In genomic region chr4:150966556-150966955, GRCm38 (mm10) we compare ENCODE assay signal across 9 mouse cellular contexts. TPM values are rescaled to one million over a fixed set of nuclear protein-coding genes. Genes with fewer than 3 reads are reported as not detected.
DNase-seq lines count a peak whose midpoint lies in the region; ATAC-seq and TF ChIP-seq lines count a peak whose summit lies in the region.
"Had no signal": no experiment of that assay in that cellular context is flagged by ENCODE, and none has a peak within 500 bp of the region (broad histone marks: within the 10 kb centered on the region; RNA-seq: fewer than 3 reads in every experiment).

No protein-coding gene starts in this region.

- no peaks in the 10 kb centered on the region for H3K9me3 ChIP-seq in heart, embryonic 11.5 days (replicated peaks; ENCODE audit: control insufficient read depth, low read length)
- H3K9me3 ChIP-seq in G1E (replicated peaks): no peaks in the 10 kb centered on the region
- H3K9me3 ChIP-seq: midbrain, embryonic 12.5 days had no signal

- peak; percentile 69 to 81 for DNase-seq in heart, postnatal 10 days
- DNase-seq in G1E (ENCODE audit: low spot score): peak; percentile 31
- peak; percentile 51 for DNase-seq in c-Kit-positive CD71-positive TER-119-positive erythroid progenitor cells, embryonic 14.5 days (ENCODE audit: low spot score)
- peak; percentile 22 for DNase-seq in gastrocnemius, postnatal 14 days
- DNase-seq in left cerebral cortex, postnatal 10 days (ENCODE audit: extremely low spot score in 1 of 2, low spot score in 2 of 2): peak; percentile 23 to 54
- peak; percentile 85 for DNase-seq in thymus, postnatal 4 days

- H3K27ac ChIP-seq in heart, embryonic 11.5 days (ENCODE audit: low read depth, low read length): no peak overlapping the region
- H3K27ac ChIP-seq in olfactory bulb, adult 2 months (ENCODE audit: insufficient read depth, low read depth, low read length): no peak overlapping the region
- H3K27ac ChIP-seq: midbrain, embryonic 12.5 days had no signal

- peak; percentile 34; the same call in 1 of the 2 replicates for TF ChIP-seq CTCF in G1E (IDR thresholded peaks at IDR 0.05; ENCODE audit: low read depth, low read length)
- TF ChIP-seq CTCF in olfactory bulb, adult 2 months (IDR thresholded peaks at IDR 0.05; ENCODE audit: insufficient read depth, low read depth, low read length): peak; percentile 43; the same call in 1 of the 2 replicates

- no peaks in the 10 kb centered on the region for H3K4me1 ChIP-seq in heart, embryonic 11.5 days (ENCODE audit: control insufficient read depth, insufficient read depth, low read length)
- H3K4me1 ChIP-seq in G1E (ENCODE audit: insufficient read depth, low read depth, low read length): no peaks in the 10 kb centered on the region
- H3K4me1 ChIP-seq in olfactory bulb, adult 2 months (ENCODE audit: control insufficient read depth, insufficient read depth, low read length): peaks cover 5% of the 10 kb centered on the region
- H3K4me1 ChIP-seq: midbrain, embryonic 12.5 days had no signal

- no peak overlapping the region for H3K4me2 ChIP-seq in heart, embryonic 11.5 days
- H3K4me2 ChIP-seq: midbrain, embryonic 12.5 days had no signal

- 14% methylated on average over 7 of the region's 7 CpGs for WGBS in heart, embryonic 11.5 days (ENCODE audit: insufficient replicate concordance)
- WGBS in olfactory bulb, adult 2 months: 16% methylated on average over 7 of the region's 7 CpGs

- H3K36me3 ChIP-seq in heart, embryonic 11.5 days (ENCODE audit: control insufficient read depth, insufficient read depth, low read length): no peaks in the 10 kb centered on the region
- no peaks in the 10 kb centered on the region for H3K36me3 ChIP-seq in G1E (replicated peaks)
- H3K36me3 ChIP-seq: midbrain, embryonic 12.5 days had no signal

- ATAC-seq in heart, embryonic 11.5 days (replicated peaks; ENCODE audit: insufficient number of reproducible peaks, low FRiP score, low TSS enrichment): no peak
- ATAC-seq in G1E (ENCODE audit: extremely low read depth, insufficient number of reproducible peaks, low FRiP score, poor library complexity, severe bottlenecking): no peak

- no peaks in the 10 kb centered on the region for H3K27me3 ChIP-seq in heart, embryonic 11.5 days (ENCODE audit: control insufficient read depth, insufficient read depth, low read length)
- H3K27me3 ChIP-seq in G1E (ENCODE audit: insufficient read depth, low read length): peaks cover 4% of the 10 kb centered on the region; the same call in 1 of the 2 replicates

- no peak overlapping the region for H3K9ac ChIP-seq in heart, embryonic 11.5 days (ENCODE audit: low read depth, low read length)
- H3K9ac ChIP-seq: midbrain, embryonic 12.5 days had no signal

- intact Hi-C loops in heart, postnatal 10 days (cut with DNase I): loop anchor here (2.0 to 5.0 kb wide), 3 partner anchors 61 to 309 kb away; no protein-coding TSS in a partner anchor
- intact Hi-C loops in gastrocnemius, postnatal 14 days (cut with DNase I; ENCODE audit: low total_unique reads): loop anchor here (5.0 kb wide), 1 partner anchor 314 kb away; the partner anchor contains the start of gene Slc45a1
- intact Hi-C loops in left cerebral cortex, postnatal 10 days (cut with DNase I): no loop called here

- H3K4me3 ChIP-seq in heart, embryonic 11.5 days (ENCODE audit: low read depth, low read length): no peak overlapping the region
- H3K4me3 ChIP-seq in G1E (ENCODE audit: low read depth, low read length): no peak overlapping the region
- H3K4me3 ChIP-seq in olfactory bulb, adult 2 months (ENCODE audit: insufficient read depth, low read depth, low read length): no peak overlapping the region
- H3K4me3 ChIP-seq: midbrain, embryonic 12.5 days had no signal

- no peak for TF ChIP-seq POLR2A in olfactory bulb, adult 2 months (IDR thresholded peaks at IDR 0.05; ENCODE audit: insufficient read depth, low read depth, low read length)

RNA-seq across cellular contexts. Expression of gene Uts2, which starts 30.3 kb away (rescaled TPM):
- total RNA-seq in heart, postnatal 10 days (2021): not detected
- not detected in 2 replicates for polyA plus RNA-seq in heart, embryonic 11.5 days (2014; fragmentation: Nextera tagmentation; extraction: Ambion mirVana)
- not detected in 2 replicates for total RNA-seq in G1E (2014; fragmentation: Nextera tagmentation)
- not detected in 2 replicates for total RNA-seq in G1E (2017)
- not detected in 2 replicates for polyA plus RNA-seq in G1E (2012)
- total RNA-seq in gastrocnemius, postnatal 14 days (2021): not detected
- total RNA-seq in left cerebral cortex, postnatal 10 days (2021): not detected
- not detected in 2 replicates for polyA plus RNA-seq in olfactory bulb, adult 2 months (2012; ENCODE audit: insufficient read depth, insufficient read length, low replicate concordance, missing spikeins)
- polyA plus RNA-seq: midbrain, embryonic 12.5 days had no signal

RNA-seq across cellular contexts. Expression of gene Tnfrsf9, which starts 52.2 kb away (rescaled TPM):
- under 1 TPM in 1 of 2 experiments, not detected in 1; 0.12 TPM for total RNA-seq in heart, postnatal 10 days (2021)
- 0.11 and 0.29 TPM in 2 replicates for polyA plus RNA-seq in heart, embryonic 11.5 days (2014; fragmentation: Nextera tagmentation; extraction: Ambion mirVana)
- total RNA-seq in G1E (2014; fragmentation: Nextera tagmentation) (13.1 and 20.2 TPM in 2 replicates), G1E (2017) (1.1 and 1.7 TPM in 2 replicates)
- polyA plus RNA-seq in G1E (2012): 0.25 and 0.47 TPM in 2 replicates
- under 1 TPM; 0.16 to 0.22 TPM for total RNA-seq in gastrocnemius, postnatal 14 days (2021)
- total RNA-seq in left cerebral cortex, postnatal 10 days (2021): under 1 TPM; 0.36 to 0.47 TPM
- not detected in 2 replicates for polyA plus RNA-seq in olfactory bulb, adult 2 months (2012; ENCODE audit: insufficient read depth, insufficient read length, low replicate concordance, missing spikeins)

RNA-seq across cellular contexts. Expression of gene Park7, which starts 52.3 kb away (rescaled TPM):
- total RNA-seq in heart, postnatal 10 days (2021): 100 to 1,000 TPM; 203 to 204 TPM
- 360 and 371 TPM in 2 replicates for polyA plus RNA-seq in heart, embryonic 11.5 days (2014; fragmentation: Nextera tagmentation; extraction: Ambion mirVana)
- total RNA-seq in G1E (2014; fragmentation: Nextera tagmentation) (187 and 204 TPM in 2 replicates), G1E (2017) (398 and 402 TPM in 2 replicates)
- 276 and 342 TPM in 2 replicates for polyA plus RNA-seq in G1E (2012)
- 100 to 1,000 TPM; 642 to 667 TPM for total RNA-seq in gastrocnemius, postnatal 14 days (2021)
- total RNA-seq in left cerebral cortex, postnatal 10 days (2021): 100 to 1,000 TPM; 213 to 216 TPM
- polyA plus RNA-seq in olfactory bulb, adult 2 months (2012; ENCODE audit: insufficient read depth, insufficient read length, low replicate concordance, missing spikeins): not detected in 2 replicates

Comparison
In these comparisons a context has a peak if more than half of its experiments do, and no peak if none do; other contexts are left out.
1. DNase-seq: peak in every context shown above with its lines; median percentile 85 in thymus, postnatal 4 days; 75 in heart, postnatal 10 days; 51 in c-Kit-positive CD71-positive TER-119-positive erythroid progenitor cells, embryonic 14.5 days; 38 in left cerebral cortex, postnatal 10 days; 31 in G1E; 22 in gastrocnemius, postnatal 14 days.